Mouse (Mus musculus): ENCODE measurements around the gene Spon1. TPM values are rescaled to one million over a fixed set of nuclear protein-coding genes. Genes with fewer than 3 reads are reported as not detected.

Gene Spon1
- polyA plus RNA-seq, 1 experiment = 1.8 TPM

- no peaks in the 10 kb centered on the region for H3K36me3 ChIP-seq (ENCODE audit: control insufficient read depth, insufficient read depth, low read length, poor library complexity, severe bottlenecking)
- no peaks in the 10 kb centered on the region for H3K27me3 ChIP-seq (ENCODE audit: control insufficient read depth, insufficient read depth, low read length, poor library complexity, severe bottlenecking)
- TF ChIP-seq CTCF (IDR thresholded peaks at IDR 0.05; ENCODE audit: low read depth, low read length) = no peak
- no peak for TF ChIP-seq EP300 (IDR thresholded peaks at IDR 0.05; ENCODE audit: insufficient read depth, low read depth, low read length)
- no peak for TF ChIP-seq POLR2A (IDR thresholded peaks at IDR 0.05; ENCODE audit: insufficient read depth, low read length)
- no peak overlapping the region for H3K27ac ChIP-seq (ENCODE audit: insufficient read depth, low read length)
- no peak overlapping the region for H3K9ac ChIP-seq (ENCODE audit: low read depth, poor library complexity, severe bottlenecking)
- H3K9me3 ChIP-seq (replicated peaks; ENCODE audit: control insufficient read depth, insufficient read depth, low read length, poor library complexity, severe bottlenecking) = no peaks in the 10 kb centered on the region
- no peaks in the 10 kb centered on the region for H3K4me1 ChIP-seq (ENCODE audit: control insufficient read depth, insufficient read depth, low read length)
- H3K4me3 ChIP-seq (ENCODE audit: low read depth, low read length) = no peak overlapping the region
These were observed 107.0 kb downstream of the Spon1 start for GRCm38 (mm10) chr7:113872846-113873245.

- Histone ChIP-seq H3K9me3 (replicated peaks; ENCODE audit: control insufficient read depth, insufficient read depth, low read length, poor library complexity, severe bottlenecking) (no peaks in the 10 kb centered on the region), H3K9ac (ENCODE audit: low read depth, poor library complexity, severe bottlenecking) (no peak overlapping the region), H3K27me3 (ENCODE audit: control insufficient read depth, insufficient read depth, low read length, poor library complexity, severe bottlenecking) (no peaks in the 10 kb centered on the region), H3K27ac (ENCODE audit: insufficient read depth, low read length) (no peak overlapping the region), H3K4me1 (ENCODE audit: control insufficient read depth, insufficient read depth, low read length) (no peaks in the 10 kb centered on the region), H3K36me3 (ENCODE audit: control insufficient read depth, insufficient read depth, low read length, poor library complexity, severe bottlenecking) (no peaks in the 10 kb centered on the region), H3K4me3 (ENCODE audit: low read depth, low read length) (no peak overlapping the region)
- TF ChIP-seq CTCF (IDR thresholded peaks at IDR 0.05; ENCODE audit: low read depth, low read length) (no peak), POLR2A (IDR thresholded peaks at IDR 0.05; ENCODE audit: insufficient read depth, low read length) (no peak), EP300 (IDR thresholded peaks at IDR 0.05; ENCODE audit: insufficient read depth, low read depth, low read length) (no peak)
These were observed 111.7 kb downstream of the Spon1 start for GRCm38 (mm10) chr7:113877451-113877850.

- H3K27me3 ChIP-seq (ENCODE audit: control insufficient read depth, insufficient read depth, low read length, poor library complexity, severe bottlenecking) = no peaks in the 10 kb centered on the region
- no peaks in the 10 kb centered on the region for H3K36me3 ChIP-seq (ENCODE audit: control insufficient read depth, insufficient read depth, low read length, poor library complexity, severe bottlenecking)
- H3K4me3 ChIP-seq (ENCODE audit: low read depth, low read length) = no peak overlapping the region
- TF ChIP-seq EP300 (IDR thresholded peaks at IDR 0.05; ENCODE audit: insufficient read depth, low read depth, low read length) = no peak
- no peak for TF ChIP-seq CTCF (IDR thresholded peaks at IDR 0.05; ENCODE audit: low read depth, low read length)
- no peak for TF ChIP-seq POLR2A (IDR thresholded peaks at IDR 0.05; ENCODE audit: insufficient read depth, low read length)
- H3K4me1 ChIP-seq (ENCODE audit: control insufficient read depth, insufficient read depth, low read length) = no peaks in the 10 kb centered on the region
- no peak overlapping the region for H3K9ac ChIP-seq (ENCODE audit: low read depth, poor library complexity, severe bottlenecking)
- H3K9me3 ChIP-seq (replicated peaks; ENCODE audit: control insufficient read depth, insufficient read depth, low read length, poor library complexity, severe bottlenecking) = no peaks in the 10 kb centered on the region
- H3K27ac ChIP-seq (ENCODE audit: insufficient read depth, low read length) = no peak overlapping the region
These were observed 112.1 kb downstream of the Spon1 start for GRCm38 (mm10) chr7:113877926-113878325.

- Histone ChIP-seq H3K4me1 (ENCODE audit: control insufficient read depth, insufficient read depth, low read length) (no peaks in the 10 kb centered on the region), H3K9ac (ENCODE audit: low read depth, poor library complexity, severe bottlenecking) (no peak overlapping the region), H3K9me3 (replicated peaks; ENCODE audit: control insufficient read depth, insufficient read depth, low read length, poor library complexity, severe bottlenecking) (no peaks in the 10 kb centered on the region), H3K27ac (ENCODE audit: insufficient read depth, low read length) (no peak overlapping the region), H3K27me3 (ENCODE audit: control insufficient read depth, insufficient read depth, low read length, poor library complexity, severe bottlenecking) (no peaks in the 10 kb centered on the region), H3K4me3 (ENCODE audit: low read depth, low read length) (no peak overlapping the region), H3K36me3 (ENCODE audit: control insufficient read depth, insufficient read depth, low read length, poor library complexity, severe bottlenecking) (no peaks in the 10 kb centered on the region)
- TF ChIP-seq POLR2A (IDR thresholded peaks at IDR 0.05; ENCODE audit: insufficient read depth, low read length) (no peak), EP300 (IDR thresholded peaks at IDR 0.05; ENCODE audit: insufficient read depth, low read depth, low read length) (no peak), CTCF (IDR thresholded peaks at IDR 0.05; ENCODE audit: low read depth, low read length) (no peak)
These were observed 113.3 kb downstream of the Spon1 start for GRCm38 (mm10) chr7:113879085-113879501.

GRCm38 (mm10) chr7:113880021-113880420 is 114.2 kb downstream of the Spon1 start:
- Histone ChIP-seq H3K9me3 (replicated peaks; ENCODE audit: control insufficient read depth, insufficient read depth, low read length, poor library complexity, severe bottlenecking) (no peaks in the 10 kb centered on the region), H3K9ac (ENCODE audit: low read depth, poor library complexity, severe bottlenecking) (no peak overlapping the region), H3K36me3 (ENCODE audit: control insufficient read depth, insufficient read depth, low read length, poor library complexity, severe bottlenecking) (no peaks in the 10 kb centered on the region), H3K4me1 (ENCODE audit: control insufficient read depth, insufficient read depth, low read length) (no peaks in the 10 kb centered on the region), H3K4me3 (ENCODE audit: low read depth, low read length) (no peak overlapping the region), H3K27ac (ENCODE audit: insufficient read depth, low read length) (no peak overlapping the region), H3K27me3 (ENCODE audit: control insufficient read depth, insufficient read depth, low read length, poor library complexity, severe bottlenecking) (no peaks in the 10 kb centered on the region)
- no peak for TF ChIP-seq CTCF (IDR thresholded peaks at IDR 0.05; ENCODE audit: low read depth, low read length)
- TF ChIP-seq POLR2A (IDR thresholded peaks at IDR 0.05; ENCODE audit: insufficient read depth, low read length) = no peak
- no peak for TF ChIP-seq EP300 (IDR thresholded peaks at IDR 0.05; ENCODE audit: insufficient read depth, low read depth, low read length)

- no peak overlapping the region for H3K9ac ChIP-seq (ENCODE audit: low read depth, poor library complexity, severe bottlenecking)
- H3K27ac ChIP-seq (ENCODE audit: insufficient read depth, low read length) = no peak overlapping the region
- no peaks in the 10 kb centered on the region for H3K36me3 ChIP-seq (ENCODE audit: control insufficient read depth, insufficient read depth, low read length, poor library complexity, severe bottlenecking)
- no peak overlapping the region for H3K4me3 ChIP-seq (ENCODE audit: low read depth, low read length)
- no peaks in the 10 kb centered on the region for H3K9me3 ChIP-seq (replicated peaks; ENCODE audit: control insufficient read depth, insufficient read depth, low read length, poor library complexity, severe bottlenecking)
- no peak for TF ChIP-seq POLR2A (IDR thresholded peaks at IDR 0.05; ENCODE audit: insufficient read depth, low read length)
- TF ChIP-seq EP300 (IDR thresholded peaks at IDR 0.05; ENCODE audit: insufficient read depth, low read depth, low read length) = no peak
- TF ChIP-seq CTCF (IDR thresholded peaks at IDR 0.05; ENCODE audit: low read depth, low read length) = no peak
- no peaks in the 10 kb centered on the region for H3K27me3 ChIP-seq (ENCODE audit: control insufficient read depth, insufficient read depth, low read length, poor library complexity, severe bottlenecking)
- H3K4me1 ChIP-seq (ENCODE audit: control insufficient read depth, insufficient read depth, low read length) = no peaks in the 10 kb centered on the region
These were observed 125.0 kb downstream of the Spon1 start for GRCm38 (mm10) chr7:113890782-113891181.

Data from ES-Bruce4 (cell line).